Mouse (Mus musculus) heart, adult 11 months (tissue): ENCODE measurements around the gene Apaf1.

ENCODE experiments used
- DNase-seq: peaks from one replicate; pipeline ENCODE4 v3.0.0; 2022

Apaf1 gene

DNA sequence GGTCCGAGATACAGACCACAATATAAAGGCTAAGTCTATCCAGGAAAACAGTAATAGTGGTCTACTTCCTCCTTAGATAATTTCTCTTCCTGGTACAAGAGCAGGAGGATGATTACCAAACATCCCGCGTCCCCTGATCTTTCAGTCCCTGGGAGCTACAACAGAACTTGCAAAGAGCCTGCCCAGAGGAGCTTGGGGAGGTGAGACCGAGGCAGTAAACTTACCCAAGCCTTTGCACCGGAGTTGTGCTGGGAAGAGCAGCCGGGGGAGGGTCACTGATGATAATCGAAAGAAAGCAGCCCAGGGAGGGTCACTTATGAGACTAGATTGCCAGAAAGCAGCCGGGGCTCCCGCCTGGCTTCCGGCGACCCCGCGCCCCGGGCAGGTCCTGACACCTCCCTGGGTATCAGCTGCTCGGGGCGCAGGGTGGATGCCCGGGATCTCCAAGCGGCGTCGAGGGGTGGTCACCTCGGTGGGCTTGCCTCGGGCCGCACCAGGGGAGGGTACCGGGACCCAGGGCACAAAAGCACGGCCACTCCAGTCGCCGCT, 537 bp downstream of the Apaf1 start:
- no peak for DNase-seq

DNA sequence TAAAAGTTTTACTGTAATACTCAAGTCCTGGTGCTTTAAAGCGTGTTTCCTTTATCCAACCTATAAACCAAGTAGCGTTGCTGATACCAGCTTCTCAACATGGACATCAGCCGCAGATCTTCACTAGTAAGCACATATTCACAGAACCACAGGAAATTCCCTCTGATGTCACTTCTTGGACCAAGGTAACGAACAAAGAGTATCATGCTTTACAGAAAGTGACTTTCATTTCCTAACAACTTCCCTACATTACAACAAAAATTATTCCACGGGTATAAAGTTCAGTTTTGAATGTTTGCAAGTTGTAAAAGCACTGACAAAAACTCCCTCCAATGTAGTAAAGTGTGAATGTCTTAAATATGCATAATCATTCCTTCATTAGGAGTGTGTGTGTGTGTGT, 2.0 kb downstream of the Apaf1 start:
- DNase-seq, result no peak

DNA sequence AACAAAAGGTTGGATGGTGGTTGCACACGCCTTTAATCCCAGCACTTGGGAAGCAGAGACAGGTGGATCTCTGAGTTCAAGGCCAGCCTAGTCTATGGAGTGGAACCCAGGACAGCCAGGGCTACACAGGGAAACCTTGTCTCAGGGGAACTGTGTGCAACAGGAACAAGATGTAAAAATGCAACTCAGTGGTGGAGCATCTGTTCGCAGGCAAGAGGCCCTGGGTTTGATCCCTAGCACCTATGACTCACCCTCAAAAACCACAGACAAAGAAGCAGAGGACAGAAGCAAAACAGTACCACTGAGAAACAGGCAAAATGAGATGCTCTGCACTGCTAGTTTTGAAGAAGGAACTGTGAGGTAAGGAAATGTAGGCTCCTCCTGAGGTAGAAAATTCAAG, 5.9 kb downstream of the Apaf1 start:
- peak; percentile 57 for DNase-seq

DNA sequence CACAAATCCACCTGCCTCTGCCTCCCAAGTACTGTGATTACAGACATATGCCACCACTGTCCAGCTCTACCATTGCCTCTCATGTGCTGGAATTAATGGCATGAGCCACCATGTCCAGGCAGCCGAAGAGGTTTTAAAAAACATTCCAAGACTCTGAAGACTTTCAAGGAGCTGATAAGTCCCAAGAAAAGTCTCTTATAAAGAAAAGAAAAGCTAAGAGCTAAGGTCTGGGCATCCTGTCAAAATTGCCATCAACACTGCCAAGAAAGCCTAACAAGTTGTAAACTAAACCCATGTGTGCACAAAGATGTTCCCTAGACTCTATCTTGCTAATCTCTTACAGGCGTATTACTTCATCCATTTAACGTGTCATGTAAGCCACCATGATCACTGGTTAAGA, 9.2 kb downstream of the Apaf1 start:
- peak; percentile 62 for DNase-seq

DNA sequence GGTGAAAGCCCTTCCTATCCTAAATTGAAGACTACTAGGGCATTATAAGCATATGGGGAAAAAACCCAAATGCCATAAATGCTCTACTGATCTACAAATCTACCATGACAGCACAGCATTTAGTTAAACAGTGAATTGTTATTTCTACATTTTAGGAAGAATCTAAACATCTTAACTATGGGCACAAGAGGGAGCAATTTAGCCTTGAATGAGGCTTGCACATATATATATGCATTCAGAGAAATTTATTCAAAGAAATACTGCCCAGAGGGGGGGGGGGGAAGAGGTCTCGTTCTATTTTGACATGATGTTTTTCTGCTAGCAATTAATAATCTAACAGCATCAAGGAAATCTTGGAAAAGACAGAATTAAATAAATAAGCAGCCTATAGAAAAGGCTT, 10.8 kb downstream of the Apaf1 start:
- DNase-seq, result no peak

DNA sequence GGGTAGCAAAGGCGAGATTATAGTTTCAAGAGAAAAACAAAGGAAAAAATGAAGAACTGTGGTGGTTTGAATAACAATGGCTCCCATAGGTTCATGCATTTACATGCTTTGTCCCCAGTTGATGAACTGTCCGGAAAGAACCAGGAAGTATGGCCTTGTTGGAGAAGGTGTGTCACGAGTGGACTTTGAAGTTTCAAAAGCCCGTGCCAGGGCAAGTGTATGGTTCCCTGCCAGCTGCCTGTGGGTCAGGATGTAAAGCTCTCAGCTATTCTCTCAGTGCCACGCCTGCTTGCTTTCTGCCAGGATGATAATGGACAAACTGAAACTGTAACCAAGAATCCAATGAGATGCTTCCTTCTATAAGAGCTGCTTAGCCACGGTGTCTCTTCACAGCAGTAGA, 20.2 kb downstream of the Apaf1 start:
- peak; percentile 73 for DNase-seq

DNA sequence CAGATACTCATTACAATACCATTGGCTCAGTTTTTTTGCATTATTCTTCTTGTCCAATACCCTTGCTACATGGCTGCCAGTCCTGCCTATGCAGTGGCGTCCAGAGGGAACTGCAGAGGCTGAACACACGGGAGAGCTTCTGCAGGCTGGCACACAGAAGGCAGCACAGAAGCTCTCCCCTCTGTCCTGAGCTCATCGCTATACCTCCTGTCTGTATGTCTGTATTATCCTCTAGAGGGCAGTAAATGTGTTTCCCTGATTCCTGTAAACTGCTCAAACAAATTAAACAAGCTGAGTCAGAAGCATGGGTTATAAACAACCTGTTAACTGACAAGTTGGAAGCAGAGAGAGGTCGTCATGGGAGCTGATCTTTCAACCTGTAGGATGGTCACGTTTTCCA, 21.8 kb downstream of the Apaf1 start:
- DNase-seq, result peak; percentile 61

DNA sequence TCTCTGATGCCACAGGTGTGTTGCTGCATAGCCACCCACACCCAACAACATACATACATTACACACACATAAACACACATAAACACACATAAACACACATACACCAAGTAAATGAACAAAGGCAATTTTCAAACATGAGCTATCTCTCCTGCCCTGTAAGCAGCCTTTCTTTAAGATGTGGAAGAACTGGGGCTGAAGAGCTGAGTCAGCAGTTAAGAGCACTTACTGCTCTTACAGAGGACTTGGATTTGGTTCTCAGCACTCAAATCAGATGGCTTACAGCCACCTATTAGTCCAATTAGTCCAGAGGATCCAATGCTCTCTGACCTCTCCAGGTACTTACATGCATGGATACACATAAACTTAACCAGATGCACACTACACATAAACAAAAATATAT, 29.8 kb downstream of the Apaf1 start:
- DNase-seq, result peak; percentile 15

DNA sequence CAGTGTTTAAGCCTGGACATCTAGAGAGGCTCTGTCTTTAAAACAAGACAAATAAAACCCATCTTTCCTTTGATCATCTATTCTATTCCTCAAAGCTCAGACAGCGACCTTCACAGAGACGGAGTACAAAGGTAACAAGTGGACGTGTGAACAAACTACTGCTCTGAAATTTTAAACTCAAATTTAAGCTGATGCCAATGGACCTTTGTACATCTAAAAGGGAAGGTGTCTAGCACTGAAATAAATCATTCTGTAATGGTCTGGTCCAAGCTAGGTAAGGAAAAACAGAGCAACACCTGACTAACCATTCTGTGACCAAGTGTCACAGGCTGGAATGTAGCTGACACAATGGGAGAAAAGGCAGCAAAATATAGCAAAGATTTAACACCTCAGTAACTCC, 31.4 kb downstream of the Apaf1 start:
- DNase-seq, result peak; percentile 36

DNA sequence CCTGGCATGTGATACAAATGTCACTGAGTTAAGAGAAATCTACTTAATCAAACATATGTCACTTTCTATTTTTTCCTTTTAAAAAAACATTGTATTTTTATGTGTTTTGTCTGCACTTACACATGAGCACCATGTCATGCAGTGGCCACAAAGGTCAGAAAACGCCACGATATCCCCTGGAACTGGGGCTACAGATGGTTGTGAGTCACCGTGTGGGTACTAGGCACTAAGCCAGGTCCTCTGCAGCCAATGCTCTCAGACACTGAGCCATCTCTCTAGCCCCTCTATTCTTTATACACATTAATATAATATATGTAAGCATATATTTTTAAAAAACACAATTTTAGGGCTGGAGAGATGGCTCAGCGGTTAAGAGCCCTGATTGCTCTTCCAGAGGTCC, 32.9 kb downstream of the Apaf1 start:
- DNase-seq, result peak; percentile 22

DNA sequence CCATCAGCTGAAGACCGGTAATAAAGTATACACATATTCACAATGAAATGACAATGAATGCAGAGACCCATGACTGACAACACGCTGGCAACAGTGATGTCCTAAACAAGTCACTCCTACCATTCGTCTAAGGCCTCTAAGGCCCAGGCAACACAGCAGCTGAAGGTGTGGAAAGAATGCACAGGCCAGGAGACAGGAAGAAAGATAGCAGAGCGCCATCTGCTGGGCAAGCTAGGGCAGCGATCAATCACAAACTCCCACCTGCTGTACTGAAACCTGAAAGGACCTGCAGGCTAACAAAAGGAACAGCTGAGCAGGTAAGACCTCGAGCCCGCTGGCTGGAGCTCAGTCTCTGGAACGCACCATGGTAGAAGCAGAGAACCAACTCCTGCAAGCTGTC, 48.6 kb downstream of the Apaf1 start:
- peak; percentile 91 for DNase-seq

DNA sequence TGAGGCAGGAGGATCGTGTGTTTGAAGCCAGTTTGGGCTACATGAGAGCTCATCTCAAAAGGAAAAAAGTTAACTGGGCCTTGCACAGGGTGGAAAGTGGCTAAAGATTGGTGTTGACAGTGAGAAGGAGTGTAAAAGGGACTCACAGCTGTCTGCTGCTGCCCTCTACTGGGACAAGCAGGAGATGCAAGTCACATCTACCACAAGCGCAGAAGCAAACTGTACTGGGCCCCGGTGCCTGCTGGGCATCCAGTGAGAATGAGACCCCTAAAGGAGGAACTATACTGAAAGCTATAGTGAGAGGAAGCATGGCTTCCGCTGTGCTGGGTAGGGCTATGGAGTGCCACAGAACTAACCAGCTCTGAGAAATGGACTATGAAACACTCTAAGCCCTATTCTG, 50.2 kb downstream of the Apaf1 start:
- peak; percentile 95 for DNase-seq

DNA sequence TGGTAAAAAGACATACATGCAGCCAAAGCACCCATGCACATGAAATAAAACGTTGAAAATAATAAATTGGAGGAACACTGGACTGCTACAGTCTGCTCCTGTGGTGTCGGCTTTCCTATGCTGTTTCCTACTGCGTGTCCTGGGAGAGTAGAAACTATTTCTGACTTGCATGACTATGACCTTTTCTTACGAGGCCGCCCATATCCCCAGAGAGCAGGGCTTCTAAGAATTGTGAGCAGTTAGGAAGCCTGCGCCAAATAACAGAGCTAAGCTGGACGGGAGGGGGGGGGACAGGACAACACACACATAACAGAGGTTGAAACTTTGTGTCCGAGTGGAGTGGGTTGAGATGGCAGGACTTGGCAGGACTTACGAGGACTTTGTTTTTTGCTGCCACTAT, 51.4 kb downstream of the Apaf1 start:
- peak; percentile 93 for DNase-seq

DNA sequence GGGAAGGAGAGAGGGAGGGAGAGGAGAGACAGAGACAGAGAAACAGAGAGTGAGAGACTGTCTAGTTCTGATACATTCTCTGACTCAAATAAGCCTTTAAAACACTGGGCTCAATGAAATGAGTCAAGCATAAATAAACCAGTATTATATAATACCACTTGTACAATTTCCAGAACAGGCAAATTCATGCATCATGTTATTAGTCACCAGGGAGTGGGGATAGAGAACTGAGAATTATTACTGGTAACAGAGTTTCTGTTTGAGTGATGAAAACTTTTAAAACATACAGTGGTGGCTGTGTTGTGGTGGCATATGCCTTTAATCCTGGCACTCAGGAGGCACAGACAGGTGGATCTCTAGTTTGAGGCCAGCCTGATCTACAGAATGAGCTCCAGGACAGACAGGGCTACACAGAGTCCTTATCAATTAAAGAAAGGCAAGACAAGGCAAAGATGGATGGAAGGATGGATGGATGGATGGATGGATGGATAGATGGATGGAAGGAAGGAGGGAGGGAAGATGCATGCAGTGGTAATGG, 53.5 kb downstream of the Apaf1 start:
- peak; percentile 55 for DNase-seq

DNA sequence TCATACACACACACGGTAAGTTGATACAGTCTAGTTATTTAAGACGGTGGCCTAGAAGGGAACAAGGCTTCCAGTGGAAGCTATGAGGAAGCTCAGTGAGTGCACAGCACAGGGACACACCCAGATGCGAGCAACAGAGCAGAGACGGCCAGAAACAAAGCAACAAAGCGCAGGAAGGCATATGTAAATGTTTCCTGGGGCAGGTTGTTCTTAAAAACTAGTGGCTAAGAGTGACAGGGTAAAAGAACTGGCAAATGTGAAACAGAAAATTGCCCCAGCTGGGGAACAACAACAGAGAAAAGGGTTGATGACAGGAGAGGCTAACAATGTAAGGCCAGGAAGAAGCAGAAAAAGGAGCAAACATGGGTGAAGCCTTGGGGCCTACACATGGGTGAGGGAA, 54.6 kb downstream of the Apaf1 start:
- DNase-seq, result peak; percentile 54

DNA sequence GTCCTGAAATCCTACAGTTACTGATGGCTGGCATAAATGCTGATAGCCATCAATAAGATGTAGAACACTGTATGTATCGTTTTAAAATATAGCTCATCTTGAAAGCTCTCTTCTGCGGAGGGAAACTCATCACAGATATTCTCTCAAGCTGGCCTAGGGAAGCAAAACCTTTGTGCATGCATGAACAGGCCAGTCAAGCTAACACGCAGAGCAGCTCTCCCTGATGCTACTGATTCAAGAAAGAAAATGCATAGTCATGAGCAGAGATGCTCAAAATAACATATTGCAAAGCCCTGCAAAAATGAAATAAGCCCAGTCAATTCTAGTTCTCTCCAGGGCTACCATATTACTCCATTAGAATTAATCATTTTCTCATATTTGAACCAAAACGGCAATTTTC, 55.1 kb downstream of the Apaf1 start:
- no peak for DNase-seq

DNA sequence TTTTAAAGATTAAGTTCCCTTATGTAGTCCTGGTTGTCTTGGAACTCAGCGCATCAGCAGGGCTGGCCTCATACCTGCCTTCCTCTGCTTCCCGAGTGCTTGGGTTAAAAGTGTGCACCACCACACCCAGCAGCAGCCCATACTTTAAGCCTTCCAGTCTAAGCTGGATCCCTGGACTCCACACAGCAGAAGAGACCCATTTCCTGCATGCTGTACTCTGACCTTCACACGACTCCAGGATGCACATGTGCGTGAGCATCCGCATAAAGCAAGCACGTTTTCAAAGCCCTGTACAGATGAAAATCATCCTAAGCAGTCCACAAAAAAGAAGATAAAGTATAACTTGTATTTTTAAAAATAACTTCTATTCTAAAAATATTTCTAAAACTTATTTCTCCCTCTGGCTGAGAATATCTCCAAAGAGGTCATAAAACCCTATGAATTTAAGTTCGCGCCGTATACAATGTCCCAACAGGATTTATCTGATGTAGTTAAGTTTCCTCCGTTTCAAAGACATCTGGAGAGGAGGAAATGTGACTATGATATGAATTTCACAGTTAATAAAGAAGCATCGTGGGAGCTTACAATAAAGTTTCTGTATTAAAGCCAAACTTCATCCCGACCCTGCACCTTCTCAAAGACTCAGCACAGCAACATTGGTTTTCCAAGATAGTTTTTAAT, 76.6 kb downstream of the Apaf1 start:
- no peak for DNase-seq

DNA sequence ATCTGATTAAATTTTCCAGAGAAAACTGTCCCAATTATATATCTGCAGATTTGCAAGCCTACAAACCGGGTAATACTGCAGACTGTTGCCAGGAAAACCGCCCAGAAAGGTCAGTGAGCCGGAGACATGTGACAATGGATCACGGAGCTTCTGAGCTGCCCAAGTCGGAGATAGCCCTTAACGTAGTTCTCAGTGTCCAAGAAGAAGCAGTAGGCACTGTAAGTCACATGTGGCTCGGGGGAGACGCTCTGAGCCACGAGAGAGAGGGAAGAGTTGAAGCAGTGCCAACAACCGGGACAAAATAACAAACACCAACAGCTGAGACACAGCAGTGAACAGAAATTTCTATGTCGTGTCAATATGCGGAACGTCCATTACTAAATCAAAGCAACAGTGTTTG, 81.1 kb downstream of the Apaf1 start:
- peak; percentile 97 for DNase-seq

DNA sequence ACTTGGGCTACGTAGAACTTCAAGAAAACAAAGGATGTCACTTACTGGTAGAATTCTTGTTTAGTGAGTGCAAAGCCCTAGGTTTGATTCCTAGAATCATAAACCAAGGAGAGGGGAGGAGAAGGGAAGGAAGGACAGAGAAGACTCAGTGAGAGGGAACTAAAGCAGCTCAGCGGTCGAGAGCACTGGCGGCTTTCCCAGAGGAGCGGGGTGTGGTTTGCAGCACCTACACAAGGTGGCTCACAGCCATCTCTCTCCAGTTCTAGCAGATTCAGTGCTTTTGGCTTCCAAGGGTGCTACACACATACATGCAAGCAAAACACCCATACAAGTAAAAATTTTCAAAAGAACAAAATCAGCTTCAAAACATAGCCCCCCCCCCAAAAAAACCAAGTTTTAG, 82.7 kb downstream of the Apaf1 start:
- DNase-seq, result no peak

DNA sequence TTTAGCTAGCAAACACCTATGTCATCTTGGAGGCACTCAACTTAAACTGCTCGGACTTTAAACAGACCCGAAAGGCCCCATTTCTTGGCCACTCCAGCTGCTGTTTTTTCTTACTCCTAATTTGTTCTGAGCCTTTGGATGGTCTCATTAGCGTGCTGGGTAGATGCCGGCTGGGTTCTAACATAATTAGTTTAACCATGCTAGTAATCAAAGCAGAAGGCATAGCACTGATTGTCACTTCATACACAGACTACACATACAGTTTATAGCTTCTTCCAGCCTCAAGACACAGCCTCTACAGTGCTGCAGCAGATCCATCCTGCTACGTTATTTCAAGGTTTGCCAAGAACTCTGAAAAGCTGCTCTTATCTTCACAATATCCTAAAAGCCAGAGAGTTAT, 88.7 kb downstream of the Apaf1 start:
- DNase-seq, result no peak

DNA sequence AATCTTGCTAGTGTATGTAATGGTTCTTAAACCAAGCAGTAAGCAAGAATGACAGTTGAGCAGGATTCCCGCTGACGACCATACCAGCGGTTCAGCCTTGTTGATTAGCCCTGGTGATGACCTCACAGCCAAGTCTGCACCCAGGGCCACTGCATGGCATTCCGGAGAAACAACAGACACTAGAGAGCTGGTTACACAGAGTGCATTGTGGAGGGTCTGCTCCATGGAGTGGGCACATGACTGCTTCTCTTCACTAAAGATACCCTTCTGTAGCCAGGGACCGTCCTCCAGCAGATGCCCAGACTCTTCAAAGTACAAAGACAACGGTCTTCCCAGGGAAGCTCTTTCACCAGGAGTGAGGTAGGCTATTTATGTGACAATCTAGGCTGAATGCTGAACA, 90.3 kb downstream of the Apaf1 start:
- DNase-seq, result no peak

DNA sequence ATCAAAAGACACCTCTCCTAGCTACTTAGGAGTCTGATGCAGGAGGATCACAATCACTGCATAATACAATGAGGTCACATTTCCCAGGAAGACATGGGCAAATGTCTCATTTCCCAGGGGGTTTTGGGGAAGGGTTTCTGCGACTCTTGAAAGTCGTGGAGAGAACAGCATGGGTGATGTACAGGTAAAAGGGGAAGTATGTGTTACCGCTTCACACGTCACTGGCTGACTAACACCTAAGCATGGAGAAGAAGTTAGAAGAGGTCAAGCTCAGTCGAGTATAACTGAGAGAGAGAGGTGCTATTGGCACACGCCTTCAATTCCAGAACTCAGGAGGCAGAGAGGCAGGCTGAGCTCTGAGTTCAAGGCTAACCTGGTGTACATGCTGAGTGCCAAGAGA, 92.2 kb downstream of the Apaf1 start:
- DNase-seq, result peak; percentile 43

DNA sequence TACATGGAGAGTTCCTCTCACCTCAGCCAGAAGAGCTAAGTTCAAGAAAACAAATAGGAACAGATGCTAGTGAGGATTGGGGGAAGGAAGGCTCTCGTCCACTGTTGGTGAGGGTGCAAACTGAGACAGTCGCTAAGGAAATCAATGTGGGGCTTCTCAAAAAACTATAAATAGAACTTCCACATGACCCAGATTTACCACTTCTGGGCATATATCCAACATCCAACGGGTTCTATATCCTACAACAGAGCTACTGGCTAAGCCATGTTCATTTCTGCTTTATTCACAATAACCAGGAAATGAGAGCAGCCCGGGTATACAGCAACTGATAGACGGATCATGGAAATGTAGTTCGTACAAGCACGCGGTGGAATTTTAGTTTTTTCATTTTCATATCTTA, 99.5 kb downstream of the Apaf1 start:
- DNase-seq, result no peak

DNA sequence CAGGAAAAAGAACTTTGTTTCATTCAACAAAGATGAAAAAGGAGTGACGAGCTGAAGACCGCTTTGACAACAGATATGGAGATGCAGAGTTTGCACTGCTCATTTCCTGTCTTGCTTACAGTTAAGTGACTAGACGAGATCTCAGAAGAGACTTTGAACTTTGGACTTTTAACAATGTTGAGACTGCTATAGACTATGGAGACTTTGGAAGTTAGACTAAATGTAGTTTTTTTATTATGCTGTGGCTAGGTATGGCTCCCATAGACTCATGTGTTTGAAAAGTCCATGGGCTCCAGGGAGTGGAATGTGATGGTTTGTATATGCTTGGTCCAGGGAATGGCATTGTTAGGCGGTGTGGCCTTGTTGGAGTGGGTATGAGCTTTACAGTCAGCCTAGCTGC, 100.8 kb downstream of the Apaf1 start:
- no peak for DNase-seq

DNA sequence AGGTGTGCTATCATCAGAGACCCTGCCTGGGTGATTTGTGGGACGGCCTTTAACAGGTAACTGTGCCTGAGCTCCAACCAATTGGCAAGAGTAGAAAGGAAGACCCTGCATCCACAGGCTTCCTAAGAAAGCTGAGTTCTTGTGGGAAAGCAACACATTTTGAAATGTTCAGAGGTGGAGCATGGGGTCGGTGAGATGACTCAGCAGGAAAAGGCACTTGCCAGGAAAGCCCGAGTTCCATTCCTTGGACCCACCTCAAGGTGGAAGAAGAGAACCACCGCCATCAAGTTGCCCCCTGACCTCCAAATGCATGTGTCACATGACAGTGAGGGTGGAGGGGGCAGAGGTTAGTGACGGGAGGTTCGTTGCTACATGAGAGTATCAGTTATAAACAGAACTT, 108.1 kb downstream of the Apaf1 start:
- no peak for DNase-seq
